Mouse (Mus musculus) right cerebral cortex, adult 2 months (tissue): ENCODE results near the gene Fras1.

ENCODE experiments used
- DNase-seq, 2 experiments: peaks; one replicate each; pipeline ENCODE4 v3.0.0; 2021 to 2022; ENCODE audit warnings: low spot score in 2 of 2

The Fras1 gene

GRCm38 (mm10) chr5:96402555-96402954, 28.8 kb downstream of the Fras1 start:
- DNase-seq: no peak

GRCm38 (mm10) chr5:96405139-96405842, 31.5 kb downstream of the Fras1 start:
- DNase-seq: no peak

GRCm38 (mm10) chr5:96408291-96408690, 34.5 kb downstream of the Fras1 start:
- no peak for DNase-seq

- DNase-seq: no peak
Observed at GRCm38 (mm10) chr5:96412754-96413394, 39.1 kb downstream of the Fras1 start.

GRCm38 (mm10) chr5:96417121-96417520, 43.4 kb downstream of the Fras1 start:
- DNase-seq: no peak

- no peak for DNase-seq
Observed at GRCm38 (mm10) chr5:96421550-96421949, 47.8 kb downstream of the Fras1 start.

GRCm38 (mm10) chr5:96422716-96423115, 49.0 kb downstream of the Fras1 start:
- DNase-seq: no peak

GRCm38 (mm10) chr5:96425391-96425790, 51.6 kb downstream of the Fras1 start:
- no peak for DNase-seq

GRCm38 (mm10) chr5:96429532-96430141, 55.9 kb downstream of the Fras1 start:
- no peak for DNase-seq

GRCm38 (mm10) chr5:96437870-96438269, 64.1 kb downstream of the Fras1 start:
- no peak for DNase-seq

GRCm38 (mm10) chr5:96439811-96440210, 66.1 kb downstream of the Fras1 start:
- DNase-seq: no peak

- no peak for DNase-seq
Observed at GRCm38 (mm10) chr5:96447460-96447859, 73.7 kb downstream of the Fras1 start.

- DNase-seq: no peak
Observed at GRCm38 (mm10) chr5:96452027-96452426, 78.3 kb downstream of the Fras1 start.

GRCm38 (mm10) chr5:96453386-96453785, 79.6 kb downstream of the Fras1 start:
- DNase-seq: no peak

- no peak for DNase-seq
Observed at GRCm38 (mm10) chr5:96454422-96454821, 80.7 kb downstream of the Fras1 start.

GRCm38 (mm10) chr5:96455241-96455640, 81.5 kb downstream of the Fras1 start:
- DNase-seq: no peak

GRCm38 (mm10) chr5:96457436-96457958, 83.7 kb downstream of the Fras1 start:
- DNase-seq: peak; percentile 22 to 40

- DNase-seq: no peak
Observed at GRCm38 (mm10) chr5:96459605-96460004, 85.8 kb downstream of the Fras1 start.

- DNase-seq: no peak
Observed at GRCm38 (mm10) chr5:96462197-96462596, 88.4 kb downstream of the Fras1 start.

- no peak for DNase-seq
Observed at GRCm38 (mm10) chr5:96466461-96466860, 92.7 kb downstream of the Fras1 start.

- DNase-seq: no peak
Observed at GRCm38 (mm10) chr5:96471995-96472394, 98.2 kb downstream of the Fras1 start.

- no peak for DNase-seq
Observed at GRCm38 (mm10) chr5:96475488-96475887, 101.7 kb downstream of the Fras1 start.

GRCm38 (mm10) chr5:96479003-96479402, 105.2 kb downstream of the Fras1 start:
- DNase-seq: no peak
